Mouse (Mus musculus) cerebral cortex, adult 2 months (tissue): Measurements from ENCODE around the gene Glud1.

Source experiments
- WGBS: fragments of 180-500 bp; shearing (Covaris S2); methylation state at CpG from one replicate; pipeline ENCODE4 v1.1.7; 2018; 5-methylcytosine and 5-hydroxymethylcytosine counted together

The Glud1 gene

GRCm38 (mm10) chr14:34310234-34310965 is at the start of gene Glud1, which contains the start of gene Shld2:
Gene Glud1, plus strand, starts transcription at chr14:34310727.
Gene Shld2, minus strand, starts transcription at chr14:34310493.
- WGBS = under 1% methylated on average over 98 of the region's 100 CpGs

- WGBS = 85% methylated on average over 9 of the region's 9 CpGs
Measured at GRCm38 (mm10) chr14:34268046-34268445, 42.5 kb upstream of the Glud1 start.

- 50% methylated on average over 2 of the region's 2 CpGs for WGBS
Measured at GRCm38 (mm10) chr14:34273280-34273679, 37.2 kb upstream of the Glud1 start.

- 96% methylated on average over 3 of the region's 3 CpGs for WGBS
Measured at GRCm38 (mm10) chr14:34274141-34274540, 36.4 kb upstream of the Glud1 start.

GRCm38 (mm10) chr14:34275225-34275624 is 35.3 kb upstream of the Glud1 start:
- 96% methylated on average over 4 of the region's 4 CpGs for WGBS

- 73% methylated on average over 4 of the region's 4 CpGs for WGBS
Measured at GRCm38 (mm10) chr14:34279726-34280125, 30.8 kb upstream of the Glud1 start.

- 92% methylated on average over 2 of the region's 2 CpGs for WGBS
Measured at GRCm38 (mm10) chr14:34280798-34281197, 29.7 kb upstream of the Glud1 start.

GRCm38 (mm10) chr14:34281736-34282269 is 28.7 kb upstream of the Glud1 start:
- 97% methylated on average over 5 of the region's 5 CpGs for WGBS

- WGBS = 85% methylated on average over 2 of the region's 2 CpGs
Measured at GRCm38 (mm10) chr14:34288396-34288795, 22.1 kb upstream of the Glud1 start.

- WGBS = over 99% methylated on average over 3 of the region's 3 CpGs
Measured at GRCm38 (mm10) chr14:34289259-34290015, 21.1 kb upstream of the Glud1 start.

GRCm38 (mm10) chr14:34290229-34290628 is 20.3 kb upstream of the Glud1 start:
- WGBS = 70% methylated on average over 1 of the region's 1 CpGs

GRCm38 (mm10) chr14:34293641-34294040 is 16.9 kb upstream of the Glud1 start:
- WGBS = 93% methylated on average over 3 of the region's 3 CpGs

- WGBS = 81% methylated on average over 7 of the region's 7 CpGs
Measured at GRCm38 (mm10) chr14:34296350-34296749, 14.2 kb upstream of the Glud1 start.

GRCm38 (mm10) chr14:34297038-34297437 is 13.5 kb upstream of the Glud1 start:
- WGBS = 63% methylated on average over 4 of the region's 4 CpGs

- 87% methylated on average over 2 of the region's 2 CpGs for WGBS
Measured at GRCm38 (mm10) chr14:34297634-34298033, 12.9 kb upstream of the Glud1 start.

GRCm38 (mm10) chr14:34298871-34299700 is 11.4 kb upstream of the Glud1 start:
- WGBS = 60% methylated on average over 11 of the region's 11 CpGs

GRCm38 (mm10) chr14:34302681-34303242 is 7.8 kb upstream of the Glud1 start:
- WGBS = 84% methylated on average over 5 of the region's 5 CpGs

- whole genome bisulfite sequencing = 52% methylated on average over 5 of the region's 5 CpGs
Measured at GRCm38 (mm10) chr14:34303265-34303680, 7.3 kb upstream of the Glud1 start.

GRCm38 (mm10) chr14:34309266-34309665 is 1.3 kb upstream of the Glud1 start:
- 97% methylated on average over 4 of the region's 4 CpGs for WGBS

- 12% methylated on average over 5 of the region's 5 CpGs for WGBS
Measured at GRCm38 (mm10) chr14:34309907-34310233, 657 bp upstream of the Glud1 start.

- 0% methylated on average over 47 of the region's 47 CpGs for WGBS
Measured at GRCm38 (mm10) chr14:34311021-34311631, 599 bp downstream of the Glud1 start.
